Mouse (Mus musculus) spleen, adult 2 months (tissue): Measurements from ENCODE around the gene Sync. TPM values are rescaled to one million over a fixed set of nuclear protein-coding genes. Genes with fewer than 3 reads are reported as not detected.

ENCODE experiments used
- DNase-seq, 2 experiments: peaks; one replicate each; pipeline versions ENCODE4 v3.0.0 to v3.0.0-alpha.2; 2012 to 2021; ENCODE audit warnings: low spot score in 2 of 2, low read depth in 1 of 2
- H3K27ac ChIP-seq: fragments of 200-500 bp; 2 replicates; pipeline ENCODE4 v1.5.1; 2012; ENCODE audit warnings: low read length, inconsistent platforms; ENCODE audit not compliant: insufficient read depth
- H3K27me3 ChIP-seq: fragments of 200-500 bp; 2 replicates; pipeline ENCODE4 v1.6.1; 2012; ENCODE audit warnings: mild to moderate bottlenecking, moderate library complexity, low read length, inconsistent platforms; ENCODE audit not compliant: control insufficient read depth, insufficient read depth
- H3K36me3 ChIP-seq: fragments of 200-500 bp; 2 replicates; pipeline ENCODE4 v1.6.1; 2012; ENCODE audit warnings: mild to moderate bottlenecking, low read length, inconsistent platforms; ENCODE audit not compliant: control insufficient read depth, insufficient read depth
- H3K4me1 ChIP-seq: fragments of 200-500 bp; 2 replicates; pipeline ENCODE4 v1.6.1; 2011; ENCODE audit warnings: inconsistent platforms; ENCODE audit not compliant: control insufficient read depth, insufficient read depth, insufficient read length
- H3K4me3 ChIP-seq: fragments of 200-500 bp; 2 replicates; pipeline ENCODE4 v1.5.1; 2011; ENCODE audit warnings: mild to moderate bottlenecking, inconsistent platforms; ENCODE audit not compliant: insufficient read depth, insufficient read length; ENCODE audit errors: extremely low read depth
- CTCF ChIP-seq: fragments of 200-500 bp; IDR thresholded peaks from 2 replicates; pipeline ENCODE4 v1.5.1; 2011; ENCODE audit warnings: mild to moderate bottlenecking, inconsistent platforms; ENCODE audit not compliant: insufficient read depth, insufficient read length, insufficient replicate concordance; ENCODE audit errors: extremely low read depth
- POLR2A ChIP-seq: fragments of 200-500 bp; IDR thresholded peaks from 2 replicates; pipeline ENCODE4 v1.6.1; 2011; ENCODE audit warnings: low read depth, low read length, inconsistent platforms
- WGBS: fragments of 180-500 bp; shearing (Covaris S2); methylation state at CpG from one replicate; pipeline ENCODE4 v1.1.7; 2018; 5-methylcytosine and 5-hydroxymethylcytosine counted together
- polyA plus RNA-seq: library from polyadenylated mRNA; depleted of rRNA; stranded (reverse); fragments of >200 nt; gene quantifications from 2 replicates; pipeline ENCODE4 v1.2.3, GENCODE M21; 2012

Gene Sync
- polyA plus RNA-seq, 1 experiment = 0.63 TPM

DNA sequence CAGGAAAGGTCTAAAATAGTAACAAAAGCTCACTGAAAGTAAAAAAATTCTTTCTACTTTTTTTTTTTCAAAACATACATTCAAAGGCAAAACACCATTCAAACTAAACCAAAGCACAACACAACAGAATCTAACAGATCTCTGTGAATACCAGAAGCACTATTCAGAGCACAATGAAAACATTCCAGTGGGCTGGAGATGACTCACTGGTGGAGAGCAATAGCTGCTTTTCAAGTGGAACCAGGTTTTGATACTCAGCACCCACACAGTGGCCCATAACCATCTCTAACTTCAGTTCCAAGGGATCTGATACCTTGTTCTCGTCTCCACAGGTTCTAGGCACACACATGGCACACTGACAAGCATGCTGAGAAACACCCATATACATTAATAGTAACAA is 37.3 kb downstream of the Sync start:
- Histone ChIP-seq H3K36me3 (peaks cover 27% of the 10 kb centered on the region), H3K4me3 (no peak overlapping the region), H3K27ac (no peak overlapping the region), H3K27me3 (no peaks in the 10 kb centered on the region), H3K4me1 (no peaks in the 10 kb centered on the region; the same call in 1 of the 2 replicates)
- WGBS = 87% methylated on average over 1 of the region's 1 CpGs
- DNase-seq = no peak
- TF ChIP-seq POLR2A = no peak
- TF ChIP-seq CTCF = no peak

- H3K4me3 ChIP-seq = no peak overlapping the region
- no peak overlapping the region for H3K27ac ChIP-seq
- no peak for DNase-seq
- H3K4me1 ChIP-seq = no peaks in the 10 kb centered on the region; the same call in 1 of the 2 replicates
- H3K36me3 ChIP-seq = peaks cover 21% of the 10 kb centered on the region
- H3K27me3 ChIP-seq = no peaks in the 10 kb centered on the region
- 85% methylated on average over 1 of the region's 1 CpGs for WGBS
- no peak for TF ChIP-seq POLR2A
- TF ChIP-seq CTCF = no peak
Measured at GRCm38 (mm10) chr4:129326191-129326590, 38.8 kb downstream of the Sync start.

- Histone ChIP-seq H3K36me3 (peaks cover 8% of the 10 kb centered on the region), H3K4me1 (no peaks in the 10 kb centered on the region), H3K27ac (no peak overlapping the region), H3K27me3 (no peaks in the 10 kb centered on the region), H3K4me3 (no peak overlapping the region)
- 74% methylated on average over 1 of the region's 1 CpGs for WGBS
- TF ChIP-seq POLR2A (no peak), CTCF (no peak)
- no peak for DNase-seq
Measured at GRCm38 (mm10) chr4:129332846-129333245, 45.4 kb downstream of the Sync start.

GRCm38 (mm10) chr4:129334677-129335215 is 47.3 kb downstream of the Sync start:
- no peaks in the 10 kb centered on the region for H3K27me3 ChIP-seq
- no peak for TF ChIP-seq POLR2A
- no peak for TF ChIP-seq CTCF
- DNase-seq = no peak
- H3K27ac ChIP-seq = peak overlapping the region; percentile 92
- H3K4me3 ChIP-seq = peak overlapping the region; percentile 95
- H3K36me3 ChIP-seq = no peaks in the 10 kb centered on the region
- WGBS = under 1% methylated on average over 57 of the region's 62 CpGs
- no peaks in the 10 kb centered on the region for H3K4me1 ChIP-seq

- peak within 1 kb of the TSS; percentile 98 for H3K27ac ChIP-seq
- no peaks in the 10 kb centered on the region for H3K27me3 ChIP-seq
- H3K36me3 ChIP-seq = no peaks in the 10 kb centered on the region
- peak; percentile 94 to 98 for DNase-seq
- peak within 1 kb of the TSS; percentile 95 for H3K4me3 ChIP-seq
- peak; percentile 69 for TF ChIP-seq POLR2A
- TF ChIP-seq CTCF = no peak
- H3K4me1 ChIP-seq = no peaks in the 10 kb centered on the region
- WGBS = 1% methylated on average over 72 of the region's 73 CpGs
Measured at GRCm38 (mm10) chr4:129335216-129336074, 48.0 kb downstream of the Sync start, which contains the start of the genes Rbbp4 and Zbtb8os. Gene Rbbp4 (minus strand): TSS chr4:129335370. Gene Zbtb8os (plus strand): TSS chr4:129335695.

- no peak for DNase-seq
- peak overlapping the region; percentile 80 for H3K4me3 ChIP-seq
- no peaks in the 10 kb centered on the region for H3K36me3 ChIP-seq
- WGBS = 41% methylated on average over 14 of the region's 14 CpGs
- no peaks in the 10 kb centered on the region for H3K4me1 ChIP-seq
- no peaks in the 10 kb centered on the region for H3K27me3 ChIP-seq
- no peak for TF ChIP-seq CTCF
- TF ChIP-seq POLR2A = no peak
- H3K27ac ChIP-seq = peak overlapping the region; percentile 98
Measured at GRCm38 (mm10) chr4:129336291-129336690, 48.9 kb downstream of the Sync start.
